Mouse (Mus musculus) CD4-positive, CD25-positive, alpha-beta regulatory T cell, adult 4 months (primary cell): Measurements from ENCODE around the gene Aldoart1. TPM values are rescaled to one million over a fixed set of nuclear protein-coding genes. Genes with fewer than 3 reads are reported as not detected.

Experiments
- ATAC-seq: one replicate; pipeline ENCODE4 v1.8.0; 2017
- polyA plus RNA-seq, 2 experiments: library from polyadenylated mRNA; unstranded; fragments of 100-300 nt; shearing (Covaris generic); gene quantifications; one replicate each; pipeline ENCODE4 v1.2.1; 2017

Gene Aldoart1
- polyA plus RNA-seq: 1 to 10 TPM in 1 of 2 experiments, not detected in 1; 1.3 TPM

DNA sequence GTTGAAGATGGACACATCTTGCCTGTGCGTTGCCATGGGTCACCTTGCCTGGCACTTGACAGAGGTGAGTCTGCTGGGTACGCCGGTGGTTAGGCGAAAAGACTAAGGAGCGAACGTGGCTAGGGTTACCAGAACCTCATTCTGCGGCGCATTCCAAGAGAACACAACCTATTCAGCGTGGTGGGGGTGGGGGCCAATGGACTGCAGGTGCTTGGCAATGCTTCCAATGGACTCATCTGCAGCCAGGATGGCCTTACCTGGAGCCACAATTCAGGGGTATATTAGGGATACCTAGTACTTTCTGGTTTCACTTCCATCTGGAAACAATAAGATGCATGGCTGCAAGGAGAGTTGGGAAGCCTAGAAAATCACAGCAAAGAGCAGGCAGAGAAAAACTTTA is at the start of gene Aldoart1:
Aldoart1 (minus strand) TSS at position 101 of the 400 bp plus-strand sequence.
- no peak for ATAC-seq

DNA sequence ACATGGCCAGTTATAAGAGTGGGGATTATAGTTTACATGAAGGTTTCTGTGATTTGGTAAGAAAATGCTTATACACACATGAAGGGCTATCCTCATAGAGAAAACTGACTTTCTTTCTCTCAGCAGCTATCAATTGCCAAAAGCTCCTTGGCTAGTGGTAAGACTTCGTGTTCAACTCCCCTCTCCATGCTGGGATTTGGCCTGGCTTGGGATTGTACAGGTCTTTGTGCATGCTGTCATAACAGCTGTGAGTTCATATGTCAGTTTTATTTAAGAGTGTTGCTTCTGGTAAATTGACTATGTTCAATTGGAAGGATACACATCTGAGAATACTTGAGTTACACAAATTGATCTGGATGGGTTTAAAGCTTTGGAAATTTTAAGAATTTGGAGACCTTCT is 49.1 kb upstream of the Aldoart1 start:
- ATAC-seq: no peak

DNA sequence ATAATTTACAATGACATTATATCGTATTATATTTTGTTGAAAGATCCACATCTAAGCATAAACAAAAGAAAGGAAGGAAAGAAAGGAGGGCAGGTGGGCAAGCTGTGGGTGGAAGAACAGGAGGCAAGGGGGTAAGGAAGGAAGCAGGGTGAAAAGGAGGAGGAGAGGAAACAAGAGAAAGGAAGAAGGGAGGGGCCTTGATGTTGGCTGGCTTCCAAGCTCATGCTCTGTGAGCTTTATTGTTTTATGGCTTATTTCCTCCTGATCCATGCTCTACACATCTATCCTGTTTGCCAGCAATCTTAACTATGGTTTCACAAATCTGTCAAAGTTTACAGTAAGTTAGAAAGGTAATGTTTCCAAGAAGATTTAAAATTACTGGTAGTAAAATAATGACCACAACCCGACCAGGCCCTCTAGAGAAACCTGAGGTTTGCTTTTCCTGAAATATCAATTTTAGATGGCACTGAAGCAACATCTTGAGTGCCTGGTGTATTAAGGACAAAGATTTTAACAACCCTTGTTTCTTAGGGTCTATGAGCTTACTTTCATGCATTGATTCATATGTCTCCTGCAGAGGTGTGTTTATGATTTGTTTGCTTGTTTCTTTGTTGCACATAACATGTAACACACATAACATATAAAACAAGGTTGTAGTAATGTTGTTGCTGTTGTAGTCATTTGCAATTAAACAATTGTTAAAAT is 13.1 kb upstream of the Aldoart1 start:
- no peak for ATAC-seq

DNA sequence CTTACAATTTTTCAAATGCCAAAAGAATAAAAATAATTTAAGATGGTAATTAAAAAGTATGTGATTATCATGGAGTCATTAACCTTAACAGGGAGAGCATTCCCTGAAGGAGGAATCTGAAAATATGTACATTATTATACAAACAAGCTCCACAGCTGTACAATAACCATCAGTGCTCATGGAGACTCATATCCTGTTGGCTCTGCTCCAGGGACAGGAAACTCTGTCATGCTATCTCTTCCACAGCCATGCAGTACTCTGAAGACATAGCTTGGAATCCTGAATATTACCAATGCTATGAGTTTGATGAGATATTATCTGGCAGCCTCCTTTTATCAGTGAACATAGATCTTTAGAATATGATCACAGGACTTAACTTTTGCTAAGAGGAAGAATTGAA is 8.2 kb downstream of the Aldoart1 start:
- no peak for ATAC-seq

DNA sequence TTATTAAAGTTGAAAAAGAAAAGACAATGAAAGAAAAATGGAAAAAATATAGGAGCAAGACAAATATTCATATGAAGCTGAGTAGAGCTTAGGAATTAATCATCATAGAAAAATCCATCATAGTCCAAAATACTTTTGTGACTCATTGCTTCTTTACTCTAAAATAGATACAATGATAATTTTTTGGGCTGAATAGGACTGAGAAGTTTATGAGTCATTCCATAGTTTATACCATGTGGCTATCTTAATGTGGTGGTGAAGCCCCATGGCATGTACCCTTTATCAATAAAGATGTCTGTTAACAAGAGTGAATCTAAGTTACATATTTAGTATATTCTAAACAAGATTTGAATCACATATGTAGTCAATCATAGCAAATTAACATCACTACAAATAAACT is 9.4 kb downstream of the Aldoart1 start:
- ATAC-seq: no peak

DNA sequence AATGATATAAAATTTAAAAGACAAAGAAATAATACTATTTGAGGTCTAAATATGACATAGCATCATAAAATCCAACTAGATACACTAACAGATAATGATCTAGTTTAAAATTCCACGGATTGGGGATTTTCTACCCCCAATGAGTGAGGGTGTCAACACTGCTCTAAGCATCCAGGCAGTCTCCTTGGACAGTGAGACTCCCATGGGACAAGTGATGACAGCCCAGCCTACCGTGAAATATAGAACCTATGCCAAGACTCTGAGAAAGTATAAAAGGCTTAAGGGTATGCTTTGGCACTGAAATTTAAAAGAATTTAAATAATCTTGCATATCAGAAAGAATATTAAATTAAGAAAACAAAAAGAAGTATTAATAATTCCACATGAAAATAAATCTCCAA is 16.0 kb downstream of the Aldoart1 start:
- no peak for ATAC-seq

DNA sequence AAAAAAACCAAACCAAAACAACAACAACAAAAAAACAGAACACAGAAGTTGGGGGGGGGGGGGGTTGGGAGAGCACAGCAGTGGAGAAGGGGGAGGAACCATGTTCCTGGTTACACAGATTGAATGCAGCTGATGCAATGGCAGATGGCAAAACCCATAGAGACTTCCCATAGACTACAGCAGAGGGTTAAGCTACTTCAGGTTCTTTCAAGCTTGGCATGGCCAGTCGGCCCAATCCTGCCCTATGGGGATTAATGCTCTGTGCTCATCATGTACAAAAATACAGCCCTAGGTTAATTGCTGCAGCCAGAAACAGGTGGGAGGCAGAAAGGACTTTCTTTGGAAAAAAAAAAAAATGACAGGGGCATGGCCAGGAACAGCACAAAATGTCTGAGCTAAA is 17.0 kb downstream of the Aldoart1 start:
- no peak for ATAC-seq

DNA sequence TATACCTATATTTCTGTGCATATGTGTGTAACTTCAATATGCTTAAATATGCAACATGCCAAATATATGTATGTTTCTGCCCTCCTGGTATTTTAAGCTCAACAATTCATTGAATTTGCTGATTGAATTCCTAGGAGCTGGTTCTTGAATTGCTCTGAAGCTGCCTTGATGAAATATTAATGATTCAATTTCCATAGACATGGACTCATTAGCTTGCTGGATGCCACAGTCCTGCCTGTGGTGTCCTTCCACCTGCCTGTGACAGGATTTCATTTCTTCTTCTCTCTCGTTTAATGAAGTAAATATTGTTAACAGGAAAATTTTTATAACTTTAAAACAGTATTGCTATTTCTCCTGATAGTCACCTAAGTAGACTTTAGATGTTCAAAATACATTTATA is 51.6 kb downstream of the Aldoart1 start:
- ATAC-seq: no peak
